Mouse (Mus musculus): Measurements from ENCODE around the gene Emb.

Gene Emb

DNA sequence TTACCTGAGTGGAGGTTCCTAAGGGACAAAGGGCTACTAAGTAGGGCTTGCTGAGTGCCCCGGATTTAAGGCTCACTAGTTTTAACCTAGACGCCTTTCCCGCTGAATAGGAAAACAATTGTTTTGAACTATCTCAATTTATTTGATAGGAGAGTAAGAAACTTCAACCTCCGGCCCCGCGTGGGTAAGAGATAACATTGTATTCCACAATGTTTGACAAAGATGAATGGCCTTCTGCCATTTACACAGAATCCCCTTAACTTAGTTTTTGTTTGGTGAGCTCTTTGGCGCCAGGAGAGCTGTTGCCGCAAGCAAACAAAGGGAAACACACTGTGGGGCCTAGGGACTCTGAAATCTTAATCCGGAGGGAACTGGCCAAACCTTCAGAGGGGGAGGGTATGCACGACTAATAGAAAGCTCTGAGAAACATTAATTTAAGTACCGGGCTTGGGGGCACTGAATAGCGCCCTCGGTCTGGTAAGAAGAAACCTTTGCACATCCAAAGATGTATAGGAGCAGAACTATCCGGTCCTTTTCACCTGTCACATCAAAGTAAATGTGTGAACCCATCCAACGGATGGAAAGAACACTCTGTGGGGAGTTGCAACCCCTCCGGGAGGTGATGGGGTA lies 11.7 kb downstream of the Emb start:
- no peak for DNase-seq (ENCODE audit: low read depth in 2 of 2, low spot score in 2 of 2)

- peak; percentile 68 to 71 for DNase-seq (ENCODE audit: low read depth in 2 of 2, low spot score in 2 of 2)
These were observed 12.4 kb downstream of the Emb start, which contains the start of gene Gm17509 for GRCm38 (mm10) chr13:117220501-117221321. Gene Gm17509, minus strand, starts transcription at chr13:117221075.

- DNase-seq (ENCODE audit: low read depth in 2 of 2, low spot score in 2 of 2): no peak
These were observed 14.8 kb downstream of the Emb start for GRCm38 (mm10) chr13:117223125-117223524.

- DNase-seq (ENCODE audit: low read depth in 2 of 2, low spot score in 2 of 2): no peak
These were observed 16.6 kb downstream of the Emb start for GRCm38 (mm10) chr13:117224901-117225300.

- no peak for DNase-seq (ENCODE audit: low read depth in 2 of 2, low spot score in 2 of 2)
These were observed 17.2 kb downstream of the Emb start for GRCm38 (mm10) chr13:117225561-117225960.

DNA sequence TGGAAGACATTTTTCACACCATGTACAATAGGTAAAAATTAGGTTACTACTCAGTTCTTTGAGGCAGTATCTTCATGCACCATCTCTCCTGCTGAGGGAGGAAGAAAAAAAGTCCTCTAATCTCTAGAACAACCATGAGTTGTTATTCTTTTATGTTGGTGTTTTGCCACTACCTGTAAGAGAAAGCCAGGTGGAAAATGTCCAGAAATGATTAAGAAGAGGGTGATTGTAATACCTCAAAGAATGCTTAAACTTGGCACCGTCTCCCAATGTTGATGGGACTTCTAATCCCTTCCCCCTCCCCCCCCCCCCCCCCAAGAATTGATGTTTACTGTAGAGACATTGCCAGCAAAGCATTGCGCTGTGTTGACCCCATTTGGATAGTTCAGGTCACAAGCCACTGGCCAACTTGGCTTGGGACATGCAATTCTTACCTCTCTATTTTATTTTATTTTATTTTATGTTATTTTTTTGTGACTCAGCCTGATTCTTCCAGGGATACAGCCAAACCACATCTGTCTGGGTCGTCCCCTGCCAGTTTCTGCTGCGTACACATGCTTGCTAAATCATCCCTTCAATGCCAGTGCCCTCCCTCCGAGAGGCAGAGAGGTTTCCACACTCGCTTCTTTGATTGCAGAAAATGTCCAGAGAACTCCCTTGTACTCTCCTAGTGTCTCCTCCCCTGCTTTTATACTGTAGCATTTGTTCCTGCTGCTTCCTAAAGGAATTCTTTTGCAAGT lies 22.2 kb downstream of the Emb start:
- DNase-seq (ENCODE audit: low read depth in 2 of 2, low spot score in 2 of 2): no peak

DNA sequence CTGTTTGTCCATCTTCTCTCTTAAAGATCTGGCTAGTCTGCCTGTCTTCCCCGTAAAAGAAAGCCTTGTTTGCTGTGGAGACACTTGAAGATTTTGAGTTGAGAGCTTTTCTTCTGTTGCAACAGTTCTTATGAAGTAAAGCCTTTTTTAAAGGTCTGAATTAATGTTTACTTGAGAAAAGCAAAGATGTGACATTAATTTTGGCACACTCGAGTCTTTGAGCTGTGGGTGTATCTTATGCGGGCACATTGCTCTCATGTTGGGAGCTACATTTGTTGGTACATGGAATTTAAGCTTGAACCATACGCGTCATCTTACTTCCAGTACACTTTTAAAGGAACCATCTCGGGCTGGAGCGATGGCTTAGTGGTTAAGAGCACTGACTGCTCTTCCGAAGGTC lies 25.5 kb downstream of the Emb start:
- no peak for DNase-seq (ENCODE audit: low read depth in 2 of 2, low spot score in 2 of 2)

GRCm38 (mm10) chr13:117234486-117234885 lies 26.1 kb downstream of the Emb start:
- no peak for DNase-seq (ENCODE audit: low read depth in 2 of 2, low spot score in 2 of 2)

GRCm38 (mm10) chr13:117235530-117236212 lies 27.3 kb downstream of the Emb start:
- no peak for DNase-seq (ENCODE audit: low read depth in 2 of 2, low spot score in 2 of 2)

DNA sequence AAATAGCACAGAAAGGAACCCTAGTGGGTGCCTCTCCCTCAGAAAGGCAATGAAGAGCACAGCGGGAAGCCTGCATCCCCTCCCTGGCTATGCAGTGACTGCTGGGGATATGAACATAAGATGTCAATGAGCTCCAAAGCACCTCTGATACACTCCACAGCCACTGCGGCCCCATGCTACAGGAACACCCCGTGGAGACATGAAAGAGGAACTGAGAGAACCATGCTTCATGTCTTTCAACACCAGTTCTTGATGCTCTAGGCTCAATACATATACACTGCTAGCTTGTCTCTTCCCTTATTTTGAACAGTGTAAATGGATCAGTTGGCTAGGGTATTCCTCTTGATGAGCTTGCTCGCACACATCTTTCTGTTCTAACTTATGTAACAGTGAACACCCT lies 28.8 kb downstream of the Emb start:
- no peak for DNase-seq (ENCODE audit: low read depth in 2 of 2, low spot score in 2 of 2)

- DNase-seq (ENCODE audit: low read depth in 2 of 2, low spot score in 2 of 2): peak in 1 of 2 experiments; percentile 43
These were observed 33.7 kb downstream of the Emb start for GRCm38 (mm10) chr13:117242063-117242462.

DNA sequence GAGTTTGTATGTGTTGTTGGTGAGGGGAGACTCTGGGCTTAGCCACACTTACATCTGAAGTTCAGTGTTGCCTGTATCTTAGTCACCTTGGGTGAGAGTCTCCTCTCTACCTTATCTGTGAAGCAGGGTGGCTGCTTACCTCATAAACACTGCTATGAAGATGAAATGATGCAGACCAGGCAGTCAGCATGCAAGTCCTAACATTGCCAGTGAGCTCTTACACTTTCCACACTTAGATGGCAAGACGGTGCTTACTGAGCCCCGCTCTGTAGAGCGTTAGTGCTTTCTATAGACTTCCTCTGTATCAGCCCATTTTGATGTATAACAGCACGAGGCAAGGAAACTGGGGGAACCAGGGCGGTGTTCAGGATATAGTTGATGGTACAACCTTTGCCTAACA lies 34.3 kb downstream of the Emb start:
- no peak for DNase-seq (ENCODE audit: low read depth in 2 of 2, low spot score in 2 of 2)

- no peak for DNase-seq (ENCODE audit: low read depth in 2 of 2, low spot score in 2 of 2)
These were observed 52.4 kb downstream of the Emb start for GRCm38 (mm10) chr13:117260704-117261103.

DNA sequence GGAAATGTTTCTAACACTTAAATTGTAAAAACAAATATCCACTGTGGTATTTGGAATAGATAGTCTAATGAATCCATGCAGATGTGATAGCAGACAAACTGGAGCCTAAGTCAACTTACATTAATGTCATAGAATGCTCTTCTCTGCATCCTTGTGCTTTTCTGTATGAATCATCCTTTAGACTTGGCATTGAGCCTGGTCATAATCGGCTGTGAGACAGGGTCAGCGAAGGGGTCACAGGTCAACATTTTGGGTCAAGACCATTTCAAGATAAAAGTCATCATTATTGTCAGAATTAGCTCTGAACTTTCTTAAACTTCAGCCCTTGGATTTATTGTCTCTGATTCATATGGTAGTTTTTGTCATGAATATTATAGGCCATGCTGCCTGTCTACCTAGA lies 57.8 kb downstream of the Emb start:
- DNase-seq (ENCODE audit: low read depth in 2 of 2, low spot score in 2 of 2): no peak

DNA sequence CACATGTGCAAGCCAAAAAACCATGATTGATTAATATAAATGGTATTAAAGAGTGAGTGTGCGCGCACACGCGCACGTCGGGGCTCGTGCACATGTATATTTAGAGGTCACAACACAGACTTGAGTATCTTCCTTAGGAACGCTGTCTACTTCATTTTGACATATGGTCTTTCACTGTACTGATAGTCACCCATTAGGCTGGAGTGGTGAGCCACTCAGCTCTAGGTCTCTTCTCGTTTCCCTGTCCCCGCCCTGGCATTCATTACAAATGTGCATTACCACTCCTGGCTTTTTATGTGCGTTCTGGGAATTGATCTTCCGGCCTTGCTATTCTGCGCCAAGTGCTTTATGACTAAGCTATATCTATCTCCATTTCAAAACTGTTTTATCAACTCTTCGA lies 59.6 kb downstream of the Emb start:
- DNase-seq (ENCODE audit: low read depth in 2 of 2, low spot score in 2 of 2): no peak

DNA sequence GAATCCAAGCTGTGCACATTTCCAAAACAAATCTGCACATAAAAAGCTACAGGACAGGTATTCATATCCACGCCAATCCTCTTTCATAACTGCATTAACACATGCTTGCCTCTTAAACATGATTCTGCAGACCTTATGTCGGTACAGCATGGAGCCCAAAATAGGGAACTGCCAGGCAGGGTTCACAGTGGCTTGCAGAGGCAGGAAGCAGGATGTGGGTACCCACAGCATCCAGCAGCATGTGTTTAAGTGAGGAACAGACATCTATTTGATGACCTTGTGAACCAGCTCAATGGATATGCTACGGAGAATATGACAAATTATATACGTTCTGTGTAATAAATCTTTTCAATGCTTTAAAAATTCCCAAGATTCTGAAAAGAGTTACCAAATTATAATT lies 75.7 kb downstream of the Emb start:
- peak; percentile 50 to 62 for DNase-seq (ENCODE audit: low read depth in 2 of 2, low spot score in 2 of 2)

GRCm38 (mm10) chr13:117286939-117287338 lies 78.6 kb downstream of the Emb start:
- DNase-seq (ENCODE audit: low read depth in 2 of 2, low spot score in 2 of 2): peak in 1 of 2 experiments; percentile 38

GRCm38 (mm10) chr13:117287400-117287799 lies 79.1 kb downstream of the Emb start:
- no peak for DNase-seq (ENCODE audit: low read depth in 2 of 2, low spot score in 2 of 2)

- DNase-seq (ENCODE audit: low read depth in 2 of 2, low spot score in 2 of 2): peak; percentile 36 to 62
These were observed 81.3 kb downstream of the Emb start for GRCm38 (mm10) chr13:117289494-117290270.

- peak; percentile 74 to 78 for DNase-seq (ENCODE audit: low read depth in 2 of 2, low spot score in 2 of 2)
These were observed 103.3 kb downstream of the Emb start for GRCm38 (mm10) chr13:117311446-117312225.

All from CD8-positive naive resting alpha-beta T cell, adult 2 months (primary cell).